Comparison of ENCODE assay signal across 8 mouse cellular contexts in genomic region chr5:125002969-125003872, GRCm38 (mm10). TPM values are rescaled to one million over a fixed set of nuclear protein-coding genes. Genes with fewer than 3 reads are reported as not detected.
DNase-seq lines count a peak whose midpoint lies in the region; ATAC-seq lines count a peak whose summit lies in the region.

Rflna (plus strand) TSS chr5:125003221.

- peaks cover 45% of the 10 kb centered on the region for H3K27me3 ChIP-seq in hindbrain, embryonic 10.5 days (ENCODE audit: insufficient read depth, poor library complexity, severe bottlenecking)
- peaks cover 31% of the 10 kb centered on the region for H3K27me3 ChIP-seq in liver, embryonic 11.5 days (replicated peaks; ENCODE audit: control insufficient read depth, insufficient read depth, low read length)
- H3K27me3 ChIP-seq in neural tube, embryonic 13.5 days, result peaks cover 19% of the 10 kb centered on the region

- H3K4me1 ChIP-seq in hindbrain, embryonic 10.5 days (replicated peaks), result peaks cover 64% of the 10 kb centered on the region
- H3K4me1 ChIP-seq in liver, embryonic 11.5 days (replicated peaks; ENCODE audit: control insufficient read depth, insufficient read depth, low read length), result peaks cover 7% of the 10 kb centered on the region; the same call in 1 of the 2 replicates
- peaks cover 47% of the 10 kb centered on the region for H3K4me1 ChIP-seq in neural tube, embryonic 13.5 days (replicated peaks)

- ATAC-seq in liver, embryonic 11.5 days (replicated peaks; ENCODE audit: low FRiP score), result 0 out of 2 replicates have a peak, but pooled peaks have one; percentile 33
- ATAC-seq in neural tube, embryonic 13.5 days (ENCODE audit: low read depth), result peak; percentile 44

- H3K9ac ChIP-seq in liver, embryonic 11.5 days (ENCODE audit: low read depth, low read length), result no peak within 1 kb of the TSS
- peak within 1 kb of the TSS; percentile 64 for H3K9ac ChIP-seq in neural tube, embryonic 13.5 days

- under 1% methylated on average over 41 of the region's 41 CpGs for WGBS in hindbrain, embryonic 10.5 days
- 6% methylated on average over 41 of the region's 41 CpGs for WGBS in liver, embryonic 11.5 days
- WGBS in neural tube, embryonic 13.5 days, result 2% methylated on average over 27 of the region's 41 CpGs

- no peaks in the 10 kb centered on the region for H3K36me3 ChIP-seq in hindbrain, embryonic 10.5 days
- H3K36me3 ChIP-seq in liver, embryonic 11.5 days (ENCODE audit: control insufficient read depth, insufficient read depth, low read length), result no peaks in the 10 kb centered on the region
- H3K36me3 ChIP-seq in neural tube, embryonic 13.5 days, result no peaks in the 10 kb centered on the region

- peak within 1 kb of the TSS; percentile 75 for H3K27ac ChIP-seq in hindbrain, embryonic 10.5 days
- no peak within 1 kb of the TSS for H3K27ac ChIP-seq in liver, embryonic 11.5 days (ENCODE audit: low read depth, low read length)
- H3K27ac ChIP-seq in neural tube, embryonic 13.5 days (replicated peaks), result 0 out of 2 replicates have a peak within 1 kb of the TSS, but pooled peaks have one; percentile 18

- peaks cover 5% of the 10 kb centered on the region; the same call in 1 of the 2 replicates for H3K9me3 ChIP-seq in hindbrain, embryonic 10.5 days
- H3K9me3 ChIP-seq in liver, embryonic 11.5 days (ENCODE audit: control insufficient read depth, low read length), result no peaks in the 10 kb centered on the region
- H3K9me3 ChIP-seq in neural tube, embryonic 13.5 days, result no peaks in the 10 kb centered on the region

- H3K4me3 ChIP-seq in hindbrain, embryonic 10.5 days, result peak within 1 kb of the TSS; percentile 56
- peak within 1 kb of the TSS; percentile 25 for H3K4me3 ChIP-seq in liver, embryonic 11.5 days (ENCODE audit: low read depth, low read length)
- H3K4me3 ChIP-seq in neural tube, embryonic 13.5 days, result peak within 1 kb of the TSS; percentile 40

- H3K4me2 ChIP-seq in liver, embryonic 11.5 days, result peak within 1 kb of the TSS; percentile 61
- H3K4me2 ChIP-seq in neural tube, embryonic 13.5 days, result peak within 1 kb of the TSS; percentile 61

- peak; percentile 62 for DNase-seq in gastrocnemius, postnatal 10 days
- no peak for DNase-seq in gastrocnemius, adult 8-10 months (ENCODE audit: low spot score in 2 of 2)
- DNase-seq in embryo, embryonic 11 days, result peak; percentile 84
- peak; percentile 78 for DNase-seq in hindbrain, embryonic 10.5 days (ENCODE audit: low spot score)
- peak; percentile 58 for DNase-seq in liver, embryonic 11.5 days (ENCODE audit: low spot score)
- no peak for DNase-seq in left cerebral cortex, adult 18-20 months (ENCODE audit: low spot score in 2 of 2)
- DNase-seq in layer of hippocampus, adult 8-10 months (ENCODE audit: low spot score in 2 of 2), result no peak

RNA-seq across cellular contexts. Expression of gene Rflna, which starts in this region (rescaled TPM):
- total RNA-seq in gastrocnemius, postnatal 10 days (2021), result 1 to 10 TPM; 1.6 to 2.3 TPM
- total RNA-seq in gastrocnemius, adult 8-10 months (2022), result under 1 TPM in 1 of 4 experiments, not detected in 3; 0.19 TPM
- polyA plus RNA-seq in hindbrain, embryonic 10.5 days (2016; fragmentation: Nextera tagmentation; extraction: Ambion mirVana), result 4.3 and 7.7 TPM in 2 replicates
- polyA plus RNA-seq in liver, embryonic 11.5 days (2014; fragmentation: Nextera tagmentation; extraction: Ambion mirVana), result 0.66 and 1.0 TPM in 2 replicates
- 7.0 and 8.5 TPM in 2 replicates for polyA plus RNA-seq in neural tube, embryonic 13.5 days (2015; fragmentation: Nextera tagmentation; extraction: Ambion mirVana)
- 1 to 10 TPM in 1 of 2 experiments, under 1 TPM in 1; 0.68 to 1.0 TPM for total RNA-seq in left cerebral cortex, adult 18-20 months (2021)
- under 1 TPM in 3 of 4 experiments, not detected in 1; 0.37 to 0.66 (median 0.45) TPM for total RNA-seq in layer of hippocampus, adult 8-10 months (2022)

Comparison
In these comparisons a context has a peak if more than half of its experiments do, and no peak if none do; other contexts are left out.
1. DNase-seq: peak in gastrocnemius, postnatal 10 days (single experiment), embryo, embryonic 11 days (single experiment), hindbrain, embryonic 10.5 days (single experiment) and liver, embryonic 11.5 days (single experiment); none in gastrocnemius, adult 8-10 months (0 of 2), left cerebral cortex, adult 18-20 months (0 of 2) and layer of hippocampus, adult 8-10 months (0 of 2).
2. Peak in every context shown above with its lines, with median percentiles within 50 percentile points of each other: H3K4me3 ChIP-seq.